Mouse (Mus musculus) spleen, adult 2 months (tissue): ENCODE data around the gene Tsku.

Source experiments
- CTCF ChIP-seq: fragments of 200-500 bp; IDR thresholded peaks from 2 replicates; pipeline ENCODE4 v1.5.1; 2011; ENCODE audit warnings: mild to moderate bottlenecking, inconsistent platforms; ENCODE audit not compliant: insufficient read depth, insufficient read length, insufficient replicate concordance; ENCODE audit errors: extremely low read depth
- POLR2A ChIP-seq: fragments of 200-500 bp; IDR thresholded peaks from 2 replicates; pipeline ENCODE4 v1.6.1; 2011; ENCODE audit warnings: low read depth, low read length, inconsistent platforms

- TF ChIP-seq POLR2A: no peak
- no peak for TF ChIP-seq CTCF
These were observed 11.3 kb downstream of the Tsku start for GRCm38 (mm10) chr7:98349821-98350220.
